Mouse (Mus musculus) hindbrain, embryonic 14.5 days (tissue): ENCODE results near the gene Sars2. TPM values are rescaled to one million over a fixed set of nuclear protein-coding genes. Genes with fewer than 3 reads are reported as not detected.
A peak's percentile ranks its signal among the peaks of the same experiment; 100 is the strongest.

Experiments used
- ATAC-seq: fragments of 200-750 bp; cut with Nextera tagmentation; 2 replicates; pipeline ENCODE4 v1.8.0; 2017; ENCODE audit warnings: moderate number of reproducible peaks, mild to moderate bottlenecking, moderate TSS enrichment, moderate library complexity; ENCODE audit not compliant: low FRiP score
- DNase-seq: peaks from one replicate; pipeline ENCODE4 v3.0.0-alpha.2; 2015; ENCODE audit warnings: low spot score
- H3K27ac ChIP-seq: fragments of 300-500 bp; sonication (generic); 2 replicates; pipeline ENCODE4 v1.5.1; 2014; ENCODE audit warnings: mild to moderate bottlenecking, moderate library complexity
- H3K27me3 ChIP-seq: fragments of 300-500 bp; sonication (generic); 2 replicates; pipeline ENCODE4 v1.6.1; 2014; ENCODE audit warnings: mild to moderate bottlenecking, low read length, mixed read lengths; ENCODE audit not compliant: control insufficient read depth, insufficient read depth
- H3K36me3 ChIP-seq: fragments of 300-500 bp; sonication (generic); replicated peaks from 2 replicates; pipeline ENCODE4 v1.6.1; 2014; ENCODE audit not compliant: control insufficient read depth, insufficient read depth
- H3K4me1 ChIP-seq: fragments of 300-500 bp; sonication (generic); replicated peaks from 2 replicates; pipeline ENCODE4 v1.6.1; 2014; ENCODE audit warnings: antibody characterized with exemption, low read length, mixed read lengths; ENCODE audit not compliant: control insufficient read depth, insufficient read depth
- H3K4me2 ChIP-seq: fragments of 300-500 bp; sonication (generic); replicated peaks from 2 replicates; pipeline ENCODE4 v1.6.1; 2014; ENCODE audit warnings: mild to moderate bottlenecking, moderate library complexity
- H3K4me3 ChIP-seq: fragments of 300-500 bp; sonication (generic); replicated peaks from 2 replicates; pipeline ENCODE4 v1.5.1; 2014; ENCODE audit warnings: mild to moderate bottlenecking, low read length
- H3K9ac ChIP-seq: fragments of 300-500 bp; sonication (generic); 2 replicates; pipeline ENCODE4 v1.6.1; 2014
- H3K9me3 ChIP-seq: fragments of 300-500 bp; sonication (generic); 2 replicates; pipeline ENCODE4 v1.6.1; 2016; ENCODE audit warnings: low read length; ENCODE audit not compliant: control insufficient read depth
- WGBS: fragments of 180-500 bp; shearing (Covaris S2); extraction: QIAGEN DNeasy Blood & Tissue Kit; methylation state at CpG from one replicate; pipeline ENCODE4 v1.1.7; 2014; 5-methylcytosine and 5-hydroxymethylcytosine counted together
- polyA plus RNA-seq: library from polyadenylated mRNA; unstranded; fragments of >200 nt; fragmentation: Nextera tagmentation; extraction: Ambion mirVana; gene quantifications from 2 replicates; pipeline ENCODE4 v1.2.1, GENCODE M21; 2014

Sars2 gene
- polyA plus RNA-seq, 1 experiment from 2014 or later: 16.6 TPM

DNA sequence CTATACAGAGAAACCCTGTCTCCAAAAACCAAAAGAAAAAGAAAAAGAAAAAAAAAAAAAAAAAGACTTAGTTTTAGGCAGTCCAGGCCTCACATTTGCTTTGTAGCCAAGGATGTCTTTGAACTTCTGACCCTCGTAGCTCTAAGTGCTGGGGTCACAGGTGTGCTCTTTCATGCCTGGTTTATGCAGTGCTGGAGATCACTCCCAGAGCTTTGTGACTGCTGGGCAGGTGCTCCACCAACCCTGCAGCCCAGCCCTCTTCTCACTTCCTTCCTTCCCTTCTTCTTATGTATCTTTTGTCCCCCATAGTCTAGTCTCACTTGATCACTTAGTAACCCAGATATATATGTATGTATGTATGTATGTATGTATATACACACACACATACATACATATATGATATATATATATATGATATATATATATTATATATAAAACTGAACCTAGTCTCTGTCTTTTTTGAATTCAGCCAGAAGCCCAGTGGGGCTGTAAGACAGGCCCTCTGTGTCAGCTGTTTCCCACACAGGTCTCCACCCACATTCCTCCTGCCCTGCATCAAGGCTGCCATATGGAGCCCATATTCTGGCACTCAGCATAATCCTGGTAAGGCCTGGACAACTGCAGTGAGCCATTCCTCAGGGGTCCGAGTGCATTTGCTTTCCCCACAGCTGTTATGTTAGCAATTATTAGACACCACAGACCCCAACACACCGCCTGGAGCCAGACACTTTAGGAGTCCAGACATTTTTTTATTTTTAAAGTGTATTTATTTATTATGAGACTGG is 20.8 kb upstream of the Sars2 start:
- Histone ChIP-seq H3K36me3 (no peaks in the 10 kb centered on the region), H3K27me3 (no peaks in the 10 kb centered on the region), H3K4me3 (no peak overlapping the region), H3K4me1 (0 out of 2 replicates have a peak, but pooled peaks cover 9% of the 10 kb centered on the region), H3K4me2 (no peak overlapping the region), H3K9ac (no peak overlapping the region), H3K9me3 (no peaks in the 10 kb centered on the region), H3K27ac (no peak overlapping the region)
- ATAC-seq (no peak), DNase-seq (no peak)
- WGBS: 66% methylated on average over 3 of the region's 3 CpGs

GRCm38 (mm10) chr7:28722079-28722478 is 19.7 kb upstream of the Sars2 start:
- no peaks in the 10 kb centered on the region for H3K9me3 ChIP-seq
- no peak overlapping the region for H3K9ac ChIP-seq
- H3K27ac ChIP-seq: no peak overlapping the region
- DNase-seq (no peak), ATAC-seq (no peak)
- H3K4me2 ChIP-seq: no peak overlapping the region
- H3K4me1 ChIP-seq: no peaks in the 10 kb centered on the region
- H3K36me3 ChIP-seq: no peaks in the 10 kb centered on the region
- no peak overlapping the region for H3K4me3 ChIP-seq
- WGBS: 95% methylated on average over 7 of the region's 7 CpGs
- H3K27me3 ChIP-seq: no peaks in the 10 kb centered on the region

- Histone ChIP-seq H3K4me3 (no peak overlapping the region), H3K9me3 (no peaks in the 10 kb centered on the region), H3K9ac (no peak overlapping the region), H3K4me1 (no peaks in the 10 kb centered on the region), H3K4me2 (no peak overlapping the region), H3K36me3 (no peaks in the 10 kb centered on the region), H3K27ac (no peak overlapping the region), H3K27me3 (no peaks in the 10 kb centered on the region)
- WGBS: 96% methylated on average over 2 of the region's 2 CpGs
- no peak for ATAC-seq
- DNase-seq: no peak
Measured at GRCm38 (mm10) chr7:28724613-28725012, 17.2 kb upstream of the Sars2 start.

- Histone ChIP-seq H3K36me3 (no peaks in the 10 kb centered on the region), H3K9ac (no peak overlapping the region), H3K27me3 (0 out of 2 replicates have a peak, but pooled peaks cover 1% of the 10 kb centered on the region), H3K9me3 (no peaks in the 10 kb centered on the region), H3K4me2 (peak overlapping the region; percentile 13), H3K27ac (no peak overlapping the region), H3K4me3 (no peak overlapping the region), H3K4me1 (no peaks in the 10 kb centered on the region)
- 5% methylated on average over 14 of the region's 14 CpGs for WGBS
- peak; percentile 69; the same call in 1 of the 2 replicates for ATAC-seq
- peak; percentile 84 for DNase-seq
Measured at GRCm38 (mm10) chr7:28726600-28726999, 15.2 kb upstream of the Sars2 start.

DNA sequence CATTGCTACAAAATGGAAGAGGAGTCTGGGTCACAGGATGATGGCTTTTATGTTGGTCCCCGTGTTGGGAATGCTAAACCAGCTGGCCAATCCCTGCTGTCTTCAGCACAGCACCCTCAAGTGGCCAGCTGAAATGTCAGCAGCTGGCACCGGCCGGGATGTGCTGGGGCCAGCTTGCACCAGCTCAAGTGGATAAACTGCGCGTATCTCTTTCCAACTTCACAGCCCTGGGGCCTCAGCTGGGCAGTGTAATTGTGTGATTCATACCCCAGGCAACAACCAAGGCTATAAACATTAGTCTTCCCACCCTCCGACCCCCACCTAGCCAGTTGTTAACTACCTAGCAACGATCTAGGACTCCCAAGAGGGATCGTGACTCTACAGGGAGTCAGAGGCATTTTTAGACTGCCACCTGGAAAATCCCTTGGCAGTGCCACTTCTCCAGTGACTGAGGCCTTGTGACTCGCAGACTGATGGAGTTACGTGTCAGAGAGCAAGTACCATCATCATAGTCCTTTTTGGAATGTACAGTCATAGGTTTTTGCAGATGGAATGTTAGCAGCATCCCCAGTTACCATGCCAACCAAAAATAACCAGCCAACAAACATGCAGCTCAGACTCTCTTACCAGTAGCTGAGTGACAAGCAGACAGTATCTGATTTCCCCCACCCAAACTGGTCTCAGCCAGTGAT is 14.0 kb upstream of the Sars2 start:
- no peak for DNase-seq
- Histone ChIP-seq H3K9me3 (no peaks in the 10 kb centered on the region), H3K4me2 (no peak overlapping the region), H3K4me3 (no peak overlapping the region), H3K4me1 (peaks cover 5% of the 10 kb centered on the region; the same call in 1 of the 2 replicates), H3K36me3 (no peaks in the 10 kb centered on the region), H3K9ac (no peak overlapping the region), H3K27me3 (0 out of 2 replicates have a peak, but pooled peaks cover 4% of the 10 kb centered on the region), H3K27ac (no peak overlapping the region)
- ATAC-seq: 0 out of 2 replicates have a peak, but pooled peaks have one; percentile 43
- 42% methylated on average over 10 of the region's 10 CpGs for WGBS

- Histone ChIP-seq H3K9ac (peak overlapping the region; percentile 34; the same call in 1 of the 2 replicates), H3K27me3 (0 out of 2 replicates have a peak, but pooled peaks cover 4% of the 10 kb centered on the region), H3K4me2 (peak overlapping the region; percentile 58), H3K4me1 (peaks cover 7% of the 10 kb centered on the region; the same call in 1 of the 2 replicates), H3K36me3 (peaks cover 6% of the 10 kb centered on the region), H3K4me3 (peak overlapping the region; percentile 32), H3K9me3 (no peaks in the 10 kb centered on the region), H3K27ac (no peak overlapping the region)
- DNase-seq: peak; percentile 60
- peak; percentile 76 for ATAC-seq
- whole genome bisulfite sequencing: 2% methylated on average over 58 of the region's 58 CpGs
Measured at GRCm38 (mm10) chr7:28732341-28733142, 9.2 kb upstream of the Sars2 start.

- ATAC-seq (no peak), DNase-seq (no peak)
- H3K27me3 ChIP-seq: 0 out of 2 replicates have a peak, but pooled peaks cover 4% of the 10 kb centered on the region
- H3K4me3 ChIP-seq: peak overlapping the region; percentile 32; the same call in 1 of the 2 replicates
- peaks cover 9% of the 10 kb centered on the region for H3K36me3 ChIP-seq
- H3K4me1 ChIP-seq: peaks cover 7% of the 10 kb centered on the region; the same call in 1 of the 2 replicates
- no peak overlapping the region for H3K27ac ChIP-seq
- WGBS: 5% methylated on average over 11 of the region's 11 CpGs
- 0 out of 2 replicates have a peak overlapping the region, but pooled peaks have one; percentile 34 for H3K9ac ChIP-seq
- peak overlapping the region; percentile 58 for H3K4me2 ChIP-seq
- H3K9me3 ChIP-seq: no peaks in the 10 kb centered on the region
Measured at GRCm38 (mm10) chr7:28733211-28733610, 8.6 kb upstream of the Sars2 start.

GRCm38 (mm10) chr7:28735701-28736100 is 6.1 kb upstream of the Sars2 start:
- no peaks in the 10 kb centered on the region for H3K9me3 ChIP-seq
- no peak for ATAC-seq
- 83% methylated on average over 6 of the region's 6 CpGs for WGBS

More at GRCm38 (mm10) chr7:28735701-28736100, 6.1 kb upstream of the Sars2 start:
- Histone ChIP-seq H3K4me2 (no peak overlapping the region), H3K4me1 (peaks cover 7% of the 10 kb centered on the region; the same call in 1 of the 2 replicates), H3K9ac (no peak overlapping the region), H3K36me3 (peaks cover 13% of the 10 kb centered on the region), H3K4me3 (no peak overlapping the region), H3K27ac (no peak overlapping the region), H3K27me3 (0 out of 2 replicates have a peak, but pooled peaks cover 4% of the 10 kb centered on the region)
- no peak for DNase-seq
